Mouse (Mus musculus) ES-CJ7 (cell line): ENCODE data around the gene Tex12.
A peak's percentile ranks its signal among the peaks of the same experiment; 100 is the strongest.

Experiments
- DNase-seq: peaks from one replicate; pipeline ENCODE4 v3.0.0; 2011; ENCODE audit warnings: low read depth, low spot score

Gene Tex12

GRCm38 (mm10) chr9:50561145-50561917, at the start of gene Tex12:
Gene Tex12, minus strand, starts transcription at chr9:50561325.
- peak; percentile 68 for DNase-seq

- no peak for DNase-seq
Measured at GRCm38 (mm10) chr9:50604338-50604737, 43.2 kb upstream of the Tex12 start.

- no peak for DNase-seq
Measured at GRCm38 (mm10) chr9:50603998-50604324, 42.8 kb upstream of the Tex12 start.

GRCm38 (mm10) chr9:50603189-50603997, 42.3 kb upstream of the Tex12 start, which contains the start of the genes Sdhd and Timm8b:
Gene Sdhd, minus strand, starts transcription at chr9:50603812.
Gene Timm8b, plus strand, starts transcription at chr9:50603910.
- peak; percentile 97 for DNase-seq

- peak; percentile 60 for DNase-seq
Measured at GRCm38 (mm10) chr9:50602055-50602845, 41.1 kb upstream of the Tex12 start.

- no peak for DNase-seq
Measured at GRCm38 (mm10) chr9:50601536-50601935, 40.4 kb upstream of the Tex12 start.

GRCm38 (mm10) chr9:50596973-50597372, 35.8 kb upstream of the Tex12 start:
- no peak for DNase-seq

- DNase-seq = no peak
Measured at GRCm38 (mm10) chr9:50594794-50595417, 33.8 kb upstream of the Tex12 start.

- peak; percentile 64 for DNase-seq
Measured at GRCm38 (mm10) chr9:50593544-50593943, 32.4 kb upstream of the Tex12 start.

GRCm38 (mm10) chr9:50592955-50593354, 31.8 kb upstream of the Tex12 start:
- no peak for DNase-seq

GRCm38 (mm10) chr9:50590856-50591518, 29.9 kb upstream of the Tex12 start:
- no peak for DNase-seq

GRCm38 (mm10) chr9:50586955-50587354, 25.8 kb upstream of the Tex12 start:
- DNase-seq = no peak

- DNase-seq = no peak
Measured at GRCm38 (mm10) chr9:50585145-50585818, 24.2 kb upstream of the Tex12 start.

GRCm38 (mm10) chr9:50580370-50580769, 19.2 kb upstream of the Tex12 start:
- DNase-seq = no peak

GRCm38 (mm10) chr9:50569599-50570525, 8.7 kb upstream of the Tex12 start:
- DNase-seq = no peak

GRCm38 (mm10) chr9:50567881-50568280, 6.8 kb upstream of the Tex12 start:
- DNase-seq = no peak

- no peak for DNase-seq
Measured at GRCm38 (mm10) chr9:50567372-50567771, 6.2 kb upstream of the Tex12 start.

- no peak for DNase-seq
Measured at GRCm38 (mm10) chr9:50565940-50566339, 4.8 kb upstream of the Tex12 start.

GRCm38 (mm10) chr9:50565173-50565572, 4.0 kb upstream of the Tex12 start:
- no peak for DNase-seq
